Mouse (Mus musculus) midbrain, embryonic 11.5 days (tissue): ENCODE measurements around the gene Lrrfip1. TPM values are rescaled to one million over a fixed set of nuclear protein-coding genes. Genes with fewer than 3 reads are reported as not detected.

ENCODE experiments used
- ATAC-seq: fragments of 200-750 bp; cut with Nextera tagmentation; 2 replicates; pipeline ENCODE4 v1.8.0; 2017; ENCODE audit warnings: moderate TSS enrichment, moderate library complexity; ENCODE audit not compliant: low FRiP score
- DNase-seq: peaks from one replicate; pipeline ENCODE4 v3.0.0; 2015; ENCODE audit warnings: low spot score; ENCODE audit errors: missing footprints
- H3K27ac ChIP-seq: fragments of 300-500 bp; sonication (generic); 2 replicates; pipeline ENCODE4 v1.5.1; 2014; ENCODE audit warnings: low read depth, low read length
- H3K27me3 ChIP-seq: fragments of 300-500 bp; sonication (generic); 2 replicates; pipeline ENCODE4 v1.6.1; 2014; ENCODE audit warnings: mild to moderate bottlenecking, low read length, moderate library complexity, mixed read lengths; ENCODE audit not compliant: control insufficient read depth, insufficient read depth
- H3K36me3 ChIP-seq: fragments of 300-500 bp; sonication (generic); 2 replicates; pipeline ENCODE4 v1.6.1; 2014; ENCODE audit warnings: mild to moderate bottlenecking, low read length, moderate library complexity, mixed read lengths; ENCODE audit not compliant: control insufficient read depth, insufficient read depth
- H3K4me1 ChIP-seq: fragments of 300-500 bp; sonication (generic); 2 replicates; pipeline ENCODE4 v1.6.1; 2014; ENCODE audit warnings: low read length; ENCODE audit not compliant: control insufficient read depth, insufficient read depth
- H3K4me2 ChIP-seq: fragments of 300-500 bp; sonication (generic); 2 replicates; pipeline ENCODE4 v1.6.1; 2014; ENCODE audit warnings: mild to moderate bottlenecking, moderate library complexity
- H3K4me3 ChIP-seq: fragments of 300-500 bp; sonication (generic); 2 replicates; pipeline ENCODE4 v1.5.1; 2014; ENCODE audit warnings: low read depth, low read length
- H3K9ac ChIP-seq: fragments of 300-500 bp; sonication (generic); 2 replicates; pipeline ENCODE4 v1.6.1; 2014; ENCODE audit warnings: low read length
- H3K9me3 ChIP-seq: fragments of 300-500 bp; sonication (generic); 2 replicates; pipeline ENCODE4 v1.6.1; 2016; ENCODE audit warnings: low read length; ENCODE audit not compliant: control insufficient read depth
- WGBS: fragments of 180-500 bp; shearing (Covaris S2); extraction: QIAGEN DNeasy Blood & Tissue Kit; methylation state at CpG from one replicate; pipeline ENCODE4 v1.1.7; 2014; 5-methylcytosine and 5-hydroxymethylcytosine counted together
- polyA plus RNA-seq: library from polyadenylated mRNA; unstranded; fragments of >200 nt; fragmentation: Nextera tagmentation; extraction: Ambion mirVana; gene quantifications from 2 replicates; pipeline ENCODE4 v1.2.1, GENCODE M21; 2014

The Lrrfip1 gene
- polyA plus RNA-seq, 1 experiment from 2014 or later: 21.1 TPM

GRCm38 (mm10) chr1:91041605-91042004 is 43.1 kb downstream of the Lrrfip1 start:
- no peak for ATAC-seq
- Histone ChIP-seq H3K4me1 (no peaks in the 10 kb centered on the region), H3K4me2 (no peak overlapping the region), H3K9me3 (no peaks in the 10 kb centered on the region), H3K9ac (no peak overlapping the region), H3K36me3 (no peaks in the 10 kb centered on the region), H3K4me3 (no peak overlapping the region), H3K27me3 (no peaks in the 10 kb centered on the region), H3K27ac (no peak overlapping the region)
- no peak for DNase-seq
- 88% methylated on average over 5 of the region's 5 CpGs for WGBS

GRCm38 (mm10) chr1:91043191-91043590 is 44.7 kb downstream of the Lrrfip1 start:
- Histone ChIP-seq H3K4me3 (no peak overlapping the region), H3K9me3 (no peaks in the 10 kb centered on the region), H3K9ac (no peak overlapping the region), H3K4me1 (no peaks in the 10 kb centered on the region), H3K27ac (no peak overlapping the region), H3K4me2 (no peak overlapping the region), H3K36me3 (no peaks in the 10 kb centered on the region), H3K27me3 (no peaks in the 10 kb centered on the region)
- no peak for ATAC-seq
- no peak for DNase-seq
- 75% methylated on average over 5 of the region's 5 CpGs for WGBS

- Histone ChIP-seq H3K4me2 (no peak overlapping the region), H3K4me1 (no peaks in the 10 kb centered on the region), H3K36me3 (no peaks in the 10 kb centered on the region), H3K4me3 (no peak overlapping the region), H3K27ac (no peak overlapping the region), H3K9me3 (no peaks in the 10 kb centered on the region), H3K27me3 (no peaks in the 10 kb centered on the region), H3K9ac (no peak overlapping the region)
- ATAC-seq (no peak), DNase-seq (no peak)
- WGBS: 89% methylated on average over 10 of the region's 10 CpGs
Observed at GRCm38 (mm10) chr1:91044176-91044575, 45.6 kb downstream of the Lrrfip1 start.

DNA sequence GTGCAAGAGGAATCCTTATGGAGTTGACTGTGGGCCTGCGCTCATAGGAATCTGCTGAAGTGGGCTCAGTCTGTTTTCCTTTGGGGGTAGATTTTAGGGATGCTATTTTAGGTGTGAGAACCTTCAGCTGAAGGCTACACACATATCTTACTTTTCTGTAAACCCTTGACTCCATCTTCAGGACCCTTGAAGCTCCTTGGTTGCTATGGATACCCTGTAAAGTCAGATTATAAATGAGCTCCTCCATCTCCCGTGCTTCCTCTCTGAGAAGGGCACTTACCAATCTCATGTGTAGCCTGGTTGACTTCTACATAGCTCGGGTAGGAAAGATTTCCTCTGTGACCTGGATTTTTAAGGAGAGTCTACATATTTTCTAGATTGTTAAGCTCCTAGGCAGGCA is 46.1 kb downstream of the Lrrfip1 start:
- no peak for DNase-seq

DNA sequence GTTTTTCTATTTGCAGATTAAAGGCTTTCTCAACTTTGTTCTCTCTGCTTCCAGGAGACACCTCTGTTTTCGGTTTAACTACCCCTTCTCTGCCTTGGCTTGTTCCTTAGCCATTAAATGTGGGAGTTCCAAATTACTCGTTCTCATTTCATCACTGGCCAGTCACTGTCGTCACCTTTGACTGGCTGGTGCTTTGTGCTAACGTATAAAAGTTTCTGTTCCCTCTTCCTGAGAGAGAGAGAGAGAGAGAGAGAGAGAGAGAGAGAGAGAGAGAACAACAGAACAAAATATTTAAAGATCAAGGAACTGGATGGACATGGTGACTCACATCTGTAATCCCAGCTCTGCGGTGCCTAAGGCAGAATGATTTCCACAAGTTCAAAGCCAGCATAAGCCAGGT is 47.7 kb downstream of the Lrrfip1 start:
- 75% methylated on average over 5 of the region's 5 CpGs for WGBS
- Histone ChIP-seq H3K9me3 (no peaks in the 10 kb centered on the region), H3K27ac (no peak overlapping the region), H3K36me3 (no peaks in the 10 kb centered on the region), H3K4me2 (no peak overlapping the region), H3K4me3 (no peak overlapping the region), H3K27me3 (peaks cover 2% of the 10 kb centered on the region; the same call in 1 of the 2 replicates), H3K4me1 (no peaks in the 10 kb centered on the region), H3K9ac (no peak overlapping the region)
- ATAC-seq (no peak), DNase-seq (no peak)

More for the DNA sequence above, 46.1 kb downstream of the Lrrfip1 start:
- 73% methylated on average over 3 of the region's 3 CpGs for WGBS
- Histone ChIP-seq H3K4me3 (no peak overlapping the region), H3K9ac (no peak overlapping the region), H3K4me1 (no peaks in the 10 kb centered on the region), H3K27me3 (no peaks in the 10 kb centered on the region), H3K9me3 (no peaks in the 10 kb centered on the region), H3K36me3 (no peaks in the 10 kb centered on the region), H3K4me2 (no peak overlapping the region), H3K27ac (no peak overlapping the region)
- no peak for ATAC-seq

DNA sequence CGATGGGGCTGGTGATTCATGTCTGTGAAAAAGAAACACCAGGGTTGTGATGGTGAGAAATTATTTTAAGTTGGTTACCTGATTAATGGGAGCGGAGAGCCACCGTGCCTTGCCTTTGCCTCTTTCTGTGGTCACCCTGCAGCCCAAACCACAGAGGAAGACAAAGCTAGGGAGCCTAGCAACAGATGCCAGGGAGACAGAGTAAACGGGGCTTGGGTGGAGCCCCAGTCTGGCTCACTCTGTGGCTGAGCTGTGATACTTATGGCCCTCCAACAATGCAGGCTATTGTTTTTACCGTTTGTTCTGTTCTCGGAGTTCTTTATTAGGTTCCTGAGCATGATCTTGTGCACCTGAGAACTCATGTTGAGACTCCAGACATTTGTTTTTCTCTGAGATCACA is 50.8 kb downstream of the Lrrfip1 start:
- ATAC-seq (no peak), DNase-seq (no peak)
- Histone ChIP-seq H3K36me3 (no peaks in the 10 kb centered on the region), H3K4me1 (peaks cover 11% of the 10 kb centered on the region), H3K4me3 (no peak overlapping the region), H3K4me2 (no peak overlapping the region), H3K9ac (no peak overlapping the region), H3K27me3 (peaks cover 13% of the 10 kb centered on the region), H3K27ac (no peak overlapping the region), H3K9me3 (no peaks in the 10 kb centered on the region)
- 78% methylated on average over 6 of the region's 6 CpGs for WGBS

DNA sequence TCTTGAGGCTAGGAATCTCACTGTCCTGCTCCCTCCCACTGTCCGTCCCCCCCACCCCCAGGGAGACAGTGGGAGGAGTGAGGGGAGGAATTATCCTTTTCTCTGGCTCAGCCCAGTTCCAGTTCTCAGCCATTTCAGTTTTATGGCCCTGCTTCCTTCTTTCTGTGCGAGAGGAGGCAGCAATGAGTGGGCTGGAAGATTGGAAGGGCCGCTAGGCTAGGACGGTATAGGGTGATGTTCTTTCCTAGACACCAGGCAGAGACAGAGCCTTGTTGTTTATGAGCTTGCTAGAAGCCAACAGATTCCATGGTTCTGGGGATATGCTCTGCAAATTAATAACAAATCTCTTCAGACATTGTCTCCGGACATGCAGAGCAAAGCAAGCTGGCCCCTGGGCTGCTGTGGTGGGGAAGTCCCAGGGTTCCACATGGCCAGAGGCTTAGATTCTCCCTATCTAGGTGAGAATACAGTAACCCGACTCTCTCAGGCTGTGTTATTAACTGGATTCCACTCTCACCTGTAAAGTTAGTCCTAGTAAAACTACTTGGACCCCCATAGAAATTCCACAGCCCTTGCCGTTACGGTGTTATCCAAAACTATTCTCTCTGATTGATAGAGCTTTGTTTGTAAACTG is 53.0 kb downstream of the Lrrfip1 start:
- no peak overlapping the region for H3K4me3 ChIP-seq
- H3K27me3 ChIP-seq: peaks cover 13% of the 10 kb centered on the region
- H3K9me3 ChIP-seq: no peaks in the 10 kb centered on the region
- DNase-seq (no peak), ATAC-seq (no peak)
- no peak overlapping the region for H3K27ac ChIP-seq
- no peak overlapping the region for H3K4me2 ChIP-seq
- 77% methylated on average over 8 of the region's 8 CpGs for WGBS
- peaks cover 11% of the 10 kb centered on the region for H3K4me1 ChIP-seq
- no peak overlapping the region for H3K9ac ChIP-seq
- no peaks in the 10 kb centered on the region for H3K36me3 ChIP-seq

DNA sequence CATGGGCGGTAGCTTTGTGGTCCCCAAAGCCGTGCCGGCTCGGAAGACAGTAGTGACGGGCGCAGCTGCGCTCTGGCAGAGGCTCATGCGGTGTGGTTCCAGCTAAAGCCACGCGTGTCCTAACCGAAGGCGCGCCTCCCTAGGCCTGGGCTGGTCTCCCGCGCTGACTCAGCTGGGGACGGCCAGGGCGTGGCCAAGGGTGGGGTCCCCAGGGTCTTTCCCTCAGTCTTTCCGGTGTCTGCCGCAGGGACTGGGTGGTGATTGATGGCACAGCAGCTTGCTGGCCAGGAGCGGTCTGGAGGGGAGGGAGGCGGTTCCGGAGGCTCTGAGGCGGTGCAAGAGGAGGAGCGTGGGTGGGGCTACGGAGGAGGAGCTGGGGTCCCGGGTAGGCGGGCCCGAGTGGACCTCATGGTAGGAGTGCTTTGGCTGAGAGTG is 54.2 kb downstream of the Lrrfip1 start:
- H3K36me3 ChIP-seq: no peaks in the 10 kb centered on the region
- no peaks in the 10 kb centered on the region for H3K9me3 ChIP-seq
- WGBS: under 1% methylated on average over 28 of the region's 28 CpGs
- peak overlapping the region; percentile 40 for H3K4me3 ChIP-seq
- peak overlapping the region; percentile 51 for H3K9ac ChIP-seq
- H3K4me2 ChIP-seq: peak overlapping the region; percentile 76
- peak; percentile 97 for DNase-seq
- H3K27ac ChIP-seq: no peak overlapping the region
- H3K27me3 ChIP-seq: peaks cover 13% of the 10 kb centered on the region
- peak; percentile 96 for ATAC-seq
- peaks cover 13% of the 10 kb centered on the region for H3K4me1 ChIP-seq

DNA sequence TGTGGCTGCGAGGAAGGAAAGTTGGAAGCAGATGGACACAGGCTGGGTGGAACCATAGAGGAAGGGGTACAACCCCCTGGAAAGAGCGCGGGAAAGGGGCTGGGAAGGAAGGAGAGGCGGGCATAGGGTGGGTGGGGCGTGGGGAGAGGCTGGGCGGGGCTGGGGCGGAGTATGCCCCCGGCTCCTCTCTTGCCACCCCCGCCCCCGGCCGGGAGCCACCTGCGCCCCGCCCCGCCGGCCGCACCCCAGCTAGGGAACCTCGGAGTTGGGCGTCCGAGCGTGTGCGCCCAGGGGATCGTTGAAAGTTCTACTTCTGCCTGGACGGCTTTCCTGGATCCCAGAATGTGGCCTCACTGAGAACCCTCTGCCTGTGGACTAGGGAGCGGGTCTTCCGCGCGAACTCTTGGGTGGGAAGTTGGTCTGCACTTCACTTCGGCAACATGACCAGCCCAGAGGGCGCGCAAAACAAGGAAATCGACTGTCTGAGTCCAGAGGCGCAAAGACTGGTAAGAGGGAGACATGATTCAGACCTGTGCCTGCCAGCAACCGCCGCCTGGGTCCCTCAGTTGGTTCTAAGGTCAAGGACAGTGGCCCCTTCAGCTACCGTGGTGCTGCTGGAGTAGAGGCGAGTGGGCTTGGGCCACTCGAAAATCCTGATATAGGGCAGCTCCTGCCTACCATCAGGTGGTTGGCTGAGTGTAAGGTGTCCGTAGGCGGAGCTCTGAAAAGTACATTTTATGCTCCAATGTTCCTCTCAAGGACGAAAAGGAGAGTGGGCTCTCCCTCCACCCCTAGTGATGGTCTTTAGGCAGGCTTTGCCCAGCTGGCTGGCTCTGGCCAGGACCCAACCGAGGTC is 54.9 kb downstream of the Lrrfip1 start:
- no peaks in the 10 kb centered on the region for H3K36me3 ChIP-seq
- no peaks in the 10 kb centered on the region for H3K9me3 ChIP-seq
- peaks cover 13% of the 10 kb centered on the region for H3K4me1 ChIP-seq
- 2% methylated on average over 37 of the region's 41 CpGs for WGBS
- peak; percentile 96 for DNase-seq
- ATAC-seq: peak; percentile 17
- peak overlapping the region; percentile 51 for H3K9ac ChIP-seq
- H3K27me3 ChIP-seq: peaks cover 13% of the 10 kb centered on the region
- no peak overlapping the region for H3K27ac ChIP-seq
- peak overlapping the region; percentile 76 for H3K4me2 ChIP-seq
- peak overlapping the region; percentile 40 for H3K4me3 ChIP-seq
